Mouse (Mus musculus) G1E-ER4 (cell line): ENCODE data around the gene Kcnma1. TPM values are rescaled to one million over a fixed set of nuclear protein-coding genes. Genes with fewer than 3 reads are reported as not detected.

Experiments
- GATA1 ChIP-seq: IDR thresholded peaks from one replicate; pipeline ENCODE4 v1.8.0; 2012; ENCODE audit warnings: low read length, inconsistent platforms
- polyA plus RNA-seq: library from polyadenylated mRNA; stranded (reverse); fragments of >175 nt; gene quantifications from 2 replicates; pipeline ENCODE4 v1.2.3, GENCODE M21; 2012

Kcnma1 gene
- polyA plus RNA-seq, 1 experiment: not detected

GRCm38 (mm10) chr14:23300443-23300842 is 713.8 kb downstream of the Kcnma1 start:
- TF ChIP-seq GATA1: no peak

GRCm38 (mm10) chr14:23290634-23291033 is 723.7 kb downstream of the Kcnma1 start:
- TF ChIP-seq GATA1: no peak

- TF ChIP-seq GATA1: no peak
Measured at GRCm38 (mm10) chr14:23266554-23267309, 747.6 kb downstream of the Kcnma1 start.

- no peak for TF ChIP-seq GATA1
Measured at GRCm38 (mm10) chr14:23253154-23253553, 761.1 kb downstream of the Kcnma1 start.

- no peak for TF ChIP-seq GATA1
Measured at GRCm38 (mm10) chr14:23244446-23244845, 769.8 kb downstream of the Kcnma1 start.

- TF ChIP-seq GATA1: no peak
Measured at GRCm38 (mm10) chr14:23243857-23244256, 770.4 kb downstream of the Kcnma1 start.

Other genes starting within 250 kb of the Kcnma1 start
- 2.6 and 3.0 TPM in 2 replicates for gene Dlg5, start 231.4 kb upstream of the Kcnma1 start, polyA plus RNA-seq